Mouse (Mus musculus): ENCODE measurements at regions not wholly inside any gene's neighbourhood (a gene's known extent, or its start where the extent isn't known, plus 50 kb on each side); places are given as distances from the start of the nearest gene placed in this dataset.

DNA sequence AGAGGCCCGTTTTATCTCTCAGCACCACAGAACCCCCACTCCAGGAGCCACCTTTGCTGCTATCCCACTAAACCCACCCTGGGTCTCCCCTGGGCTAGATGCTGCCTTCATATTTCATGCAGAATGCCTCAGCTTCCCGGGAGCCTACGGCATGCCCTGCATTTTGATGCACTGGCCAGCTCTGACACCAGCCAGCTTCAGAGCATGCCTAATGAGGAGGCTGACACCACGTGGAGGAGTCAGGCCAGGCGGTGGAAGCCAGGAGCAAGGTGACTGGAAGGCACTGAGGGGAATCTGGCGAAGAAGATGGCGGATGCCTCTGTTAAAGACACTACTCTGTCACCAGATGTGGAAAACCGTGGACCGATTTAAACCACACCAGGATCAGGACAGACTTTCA lies 567.2 kb downstream of the Ccdc171 start:
- ATAC-seq (replicated peaks; ENCODE audit: low read depth, poor library complexity, severe bottlenecking), result no peak

DNA sequence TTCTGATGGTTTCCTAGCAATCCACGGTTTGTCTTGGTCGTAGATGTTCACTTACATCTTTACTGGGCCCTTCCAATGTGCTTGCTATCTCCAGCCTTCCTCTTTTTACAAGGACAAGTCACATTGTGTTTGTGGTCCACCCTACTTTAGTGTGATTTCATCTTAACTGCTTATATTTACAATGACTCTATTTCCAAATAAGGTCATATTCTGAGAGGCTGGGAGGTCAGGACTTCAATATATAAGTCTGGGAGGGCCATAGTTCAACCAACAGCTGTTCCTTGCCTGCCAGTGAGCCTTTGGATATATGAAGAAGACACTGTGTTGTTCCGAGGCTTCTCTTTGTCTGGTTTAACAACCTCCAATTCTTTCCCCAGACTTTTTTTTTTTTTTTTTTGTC lies 569.9 kb downstream of the Ccdc171 start:
- no peak for ATAC-seq (replicated peaks; ENCODE audit: low read depth, poor library complexity, severe bottlenecking)

DNA sequence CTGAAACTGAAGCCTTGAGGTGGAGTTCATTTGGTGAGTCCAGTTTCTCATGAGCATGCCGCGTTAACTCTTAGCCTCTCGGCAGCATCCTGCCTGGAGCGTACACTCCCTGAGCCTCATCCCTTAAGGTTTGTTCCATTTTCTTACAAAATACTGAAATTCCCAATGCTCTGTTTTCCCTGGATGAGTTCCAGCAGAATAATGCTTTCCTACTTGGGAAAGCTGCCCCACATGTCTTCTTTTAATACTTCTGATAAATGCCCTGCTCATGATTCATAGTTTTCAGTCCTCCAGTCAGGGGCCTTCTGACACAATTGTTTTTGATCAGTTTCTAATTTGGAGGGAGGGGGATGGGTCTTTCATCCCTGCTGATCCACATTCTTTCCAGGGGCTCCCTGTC lies 570.7 kb downstream of the Ccdc171 start:
- no peak for ATAC-seq (replicated peaks; ENCODE audit: low read depth, poor library complexity, severe bottlenecking)

DNA sequence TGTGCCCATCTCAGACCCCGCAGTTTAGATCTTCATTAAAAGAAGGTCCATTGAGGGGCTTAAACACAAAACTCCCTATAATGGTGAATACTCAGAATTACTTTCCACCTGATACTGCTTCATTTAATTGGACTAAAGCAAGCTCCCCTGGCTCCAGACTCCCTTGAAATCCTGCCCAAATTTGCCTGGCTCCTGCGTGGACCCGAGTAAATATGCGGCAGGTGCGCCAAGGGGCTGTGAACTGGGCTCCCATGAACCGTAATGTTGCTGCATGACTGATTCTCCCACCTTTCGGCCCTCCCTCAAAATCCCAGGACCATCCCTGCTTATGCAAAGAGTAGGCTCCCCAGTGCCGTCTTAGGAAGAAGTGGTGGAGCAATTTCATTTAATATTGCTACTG lies 573.7 kb downstream of the Ccdc171 start:
- no peak for ATAC-seq (replicated peaks; ENCODE audit: low read depth, poor library complexity, severe bottlenecking)

DNA sequence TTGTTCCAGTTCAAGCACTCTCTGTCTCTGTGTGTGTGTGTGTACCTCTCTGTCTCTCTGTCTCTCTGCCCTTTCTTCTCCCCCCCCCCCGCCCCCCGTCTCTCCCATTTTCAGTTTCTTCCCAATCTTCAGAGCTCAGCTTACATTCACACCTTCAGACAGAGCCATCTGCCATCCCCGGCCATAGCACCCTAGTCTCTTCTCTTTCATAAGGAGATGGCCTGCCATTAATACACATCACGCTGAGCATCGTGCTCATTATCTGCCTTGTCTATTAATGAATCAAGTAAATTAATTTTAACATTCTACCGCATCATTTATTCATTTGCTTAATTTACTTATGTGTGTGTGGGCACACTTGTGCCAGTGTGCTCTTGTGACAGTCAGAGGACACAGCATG lies 573.2 kb downstream of the Bnc2 start:
- ATAC-seq (replicated peaks; ENCODE audit: low read depth, poor library complexity, severe bottlenecking), result no peak

DNA sequence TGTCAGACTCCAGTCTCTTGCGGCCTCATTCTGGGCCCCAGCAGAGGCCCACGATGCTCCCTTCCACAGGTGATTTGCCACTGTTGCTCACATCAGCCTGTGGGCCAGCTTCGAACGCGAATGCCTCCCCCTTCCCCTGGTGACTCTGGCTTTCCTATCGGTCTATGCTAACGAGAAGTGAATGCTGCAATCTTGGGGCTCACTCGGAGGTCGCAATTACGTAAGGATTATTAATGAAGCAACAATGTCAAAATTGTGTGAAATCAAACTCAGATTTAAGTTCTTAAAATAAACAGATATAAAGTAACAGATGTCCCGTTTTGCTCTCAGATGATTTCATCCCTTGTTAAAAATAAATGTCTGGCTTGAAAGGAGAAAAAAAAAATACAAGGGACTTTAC lies 572.3 kb downstream of the Bnc2 start:
- ATAC-seq (replicated peaks; ENCODE audit: low read depth, poor library complexity, severe bottlenecking), result no peak

DNA sequence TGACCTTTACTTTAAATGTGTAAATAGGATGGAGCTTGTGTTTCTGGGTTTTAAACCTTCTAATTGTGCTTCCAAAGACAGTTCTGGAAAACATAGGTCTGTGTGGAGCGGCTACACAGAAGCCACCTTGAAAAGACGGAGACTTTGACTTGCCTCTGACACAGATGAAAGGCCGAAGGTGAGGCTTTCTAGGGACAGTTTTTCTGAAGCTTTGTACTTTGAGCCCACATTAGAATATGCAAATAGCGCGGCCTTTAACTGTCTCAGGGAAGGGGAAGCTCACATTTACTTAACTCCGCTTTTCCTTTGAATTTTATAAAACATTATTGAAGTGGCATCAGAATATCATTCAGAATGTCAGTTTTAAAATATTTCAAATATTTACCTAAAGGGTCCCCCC lies 566.5 kb downstream of the Bnc2 start:
- no peak for ATAC-seq (replicated peaks; ENCODE audit: low read depth, poor library complexity, severe bottlenecking)

DNA sequence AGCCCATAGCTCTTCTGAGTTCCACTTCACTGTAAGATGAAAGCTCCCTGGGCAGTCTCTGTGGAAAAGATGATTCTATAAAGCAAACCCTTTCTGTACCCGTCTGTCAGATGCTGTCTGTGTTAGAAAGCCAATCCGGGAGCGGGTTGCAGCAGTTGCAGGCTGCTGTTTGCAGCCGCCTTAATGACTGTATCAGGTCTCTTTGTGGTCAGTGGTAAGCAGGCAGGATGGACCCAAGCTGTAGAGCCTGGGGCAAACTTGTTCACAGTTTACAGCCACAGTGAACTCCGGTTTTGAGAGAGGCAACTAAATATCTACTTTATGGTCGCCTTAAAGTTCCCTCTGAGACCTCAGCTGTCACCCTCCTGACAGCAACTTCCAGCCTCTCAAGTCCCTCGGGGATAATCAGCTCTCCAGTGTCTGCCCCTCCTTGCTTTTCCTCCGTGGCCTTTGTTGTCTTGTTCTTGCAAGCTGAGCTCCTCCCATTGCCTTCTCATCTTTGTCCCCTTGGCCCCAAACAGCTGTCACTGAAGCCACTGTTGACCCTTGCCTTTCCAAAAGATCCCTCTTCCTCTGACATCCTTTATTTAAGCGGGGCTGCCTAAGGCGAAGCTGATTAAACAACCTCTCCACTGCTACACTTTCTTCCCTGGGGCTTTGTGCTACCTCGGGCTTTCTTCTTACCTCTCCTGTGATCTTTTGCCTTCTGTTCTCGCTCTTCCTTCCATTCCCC lies 565.1 kb downstream of the Bnc2 start:
- ATAC-seq (replicated peaks; ENCODE audit: low read depth, poor library complexity, severe bottlenecking), result 0 out of 2 replicates have a peak, but pooled peaks have one; percentile 29

DNA sequence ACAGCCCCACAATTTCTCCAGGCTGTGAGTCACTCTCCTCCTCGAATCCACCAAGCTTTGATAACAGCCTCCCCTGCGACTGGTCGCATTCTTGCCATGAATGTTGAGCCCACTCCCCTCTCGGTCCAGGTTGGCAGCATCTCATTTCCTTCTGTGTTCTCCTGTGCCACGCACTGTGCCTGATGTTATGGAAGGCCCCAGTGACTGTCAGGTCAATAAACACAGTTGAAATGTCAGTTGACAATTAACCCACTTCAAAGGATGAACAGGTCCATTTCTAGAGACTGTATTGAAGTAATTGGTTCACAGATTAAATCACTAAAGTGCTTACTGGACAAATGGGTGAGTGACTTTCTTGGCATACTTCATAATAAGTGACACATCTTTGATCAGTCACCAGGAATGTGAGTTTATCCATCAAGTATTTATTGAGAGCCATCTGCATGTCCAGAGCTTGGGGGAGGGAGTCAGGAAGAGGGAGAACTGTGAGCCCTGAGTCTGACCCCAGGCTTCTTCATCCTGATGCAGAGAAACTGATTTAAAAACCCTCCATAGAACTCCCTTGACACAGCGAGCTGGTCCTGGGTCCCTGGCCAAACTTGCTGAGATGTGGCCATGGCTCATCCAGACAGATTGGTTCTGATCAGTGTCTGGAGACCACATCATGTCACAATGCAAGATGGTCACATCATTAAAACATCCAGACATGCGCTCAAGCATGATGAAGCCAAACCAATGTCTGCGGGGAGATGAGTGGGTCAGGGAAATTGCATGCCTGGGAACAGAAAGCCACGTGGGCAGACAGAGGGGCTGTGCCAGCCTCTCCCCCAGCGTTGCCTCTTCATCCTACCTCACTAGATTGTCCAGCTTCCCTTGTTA lies 560.7 kb downstream of the Bnc2 start:
- no peak for ATAC-seq (replicated peaks; ENCODE audit: low read depth, poor library complexity, severe bottlenecking)

DNA sequence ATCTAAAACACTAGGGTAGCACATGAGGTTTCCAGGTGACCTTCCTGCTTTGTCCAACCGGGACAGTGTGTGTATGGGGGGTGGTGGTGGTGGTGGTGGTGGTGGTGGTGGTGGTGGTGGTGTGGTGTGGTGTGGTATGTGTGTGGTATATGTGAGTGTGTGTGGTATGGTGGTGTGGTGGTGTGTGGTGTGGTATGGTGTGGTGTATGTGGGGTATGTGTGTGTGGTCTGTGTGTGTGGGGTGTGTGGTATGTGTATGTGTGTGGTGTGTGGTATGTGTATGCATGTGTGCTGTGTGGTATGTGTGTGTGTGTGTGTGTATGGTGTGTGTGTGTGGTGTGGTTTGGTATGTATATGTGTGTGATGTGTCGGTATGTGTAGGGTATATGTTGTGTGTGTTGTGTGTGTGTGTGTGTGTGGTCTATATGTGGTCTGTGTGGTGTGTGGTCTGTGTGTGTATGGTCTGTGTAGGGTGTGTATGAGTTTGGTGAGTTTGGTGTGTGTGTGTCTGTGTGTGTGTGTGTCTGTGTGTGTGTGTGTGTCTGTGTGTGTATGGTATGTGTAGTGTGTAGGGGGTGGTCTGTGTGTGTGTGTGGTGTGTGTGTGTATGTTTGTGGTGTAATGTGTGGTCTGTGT lies 556.7 kb downstream of the Bnc2 start:
- ATAC-seq (replicated peaks; ENCODE audit: low read depth, poor library complexity, severe bottlenecking), result no peak

DNA sequence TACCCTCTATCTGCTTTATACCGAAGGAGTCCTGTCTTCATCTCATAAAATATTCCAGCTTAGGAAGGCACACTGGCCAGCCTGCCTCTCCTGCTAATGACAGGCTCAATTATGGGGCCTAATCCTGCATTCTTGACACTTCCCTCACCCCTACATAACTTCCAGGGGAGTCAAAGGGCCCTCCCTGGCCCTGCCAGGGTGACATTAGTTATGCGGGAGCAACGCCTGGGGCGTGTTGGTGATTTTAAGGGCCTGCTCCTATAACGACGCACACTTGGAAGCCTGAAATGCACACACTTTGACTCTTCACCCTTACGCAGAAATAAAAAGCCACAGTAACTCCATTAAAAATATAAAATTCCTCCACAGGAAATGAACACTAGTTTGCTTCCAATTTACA lies 555.5 kb downstream of the Bnc2 start:
- ATAC-seq (replicated peaks; ENCODE audit: low read depth, poor library complexity, severe bottlenecking), result no peak

DNA sequence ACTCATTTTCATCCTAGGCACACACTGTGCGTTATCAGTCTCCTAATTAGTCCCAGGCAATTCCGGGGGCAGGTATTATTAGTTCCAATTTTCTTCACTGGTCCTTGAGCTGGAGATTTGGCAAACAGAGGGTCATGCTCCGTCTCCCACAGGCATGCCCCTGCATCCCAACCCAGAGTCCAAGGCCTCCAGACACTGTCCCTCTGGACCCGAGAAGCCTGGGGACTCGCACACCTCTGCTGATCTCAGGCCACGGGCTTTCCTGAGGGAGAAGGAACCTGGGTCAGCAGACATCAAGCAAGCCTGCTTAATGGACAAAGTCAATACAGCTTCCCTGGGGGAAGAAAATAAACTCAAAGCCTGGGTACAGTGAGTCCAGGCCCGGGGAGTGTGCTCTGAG lies 554.7 kb downstream of the Bnc2 start:
- ATAC-seq (replicated peaks; ENCODE audit: low read depth, poor library complexity, severe bottlenecking), result no peak

DNA sequence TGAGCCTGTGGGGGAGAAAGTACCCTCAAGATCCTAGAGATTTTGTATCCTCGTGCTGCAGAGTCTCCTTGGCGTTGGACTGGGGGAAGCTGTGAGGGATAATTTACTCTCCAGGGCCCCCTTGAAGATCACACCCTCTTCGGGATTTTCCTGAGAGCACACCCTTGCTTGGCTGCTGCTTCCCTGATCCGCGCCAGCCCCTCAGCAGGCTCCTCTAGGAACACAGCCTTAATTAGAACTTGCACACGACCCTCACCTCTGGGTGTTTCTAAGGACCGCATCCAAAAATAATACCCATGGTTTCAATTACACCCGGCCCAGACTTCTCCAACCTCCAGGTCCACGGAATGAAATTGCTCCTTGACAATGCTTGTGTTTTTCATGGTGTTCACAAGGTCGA lies 553.6 kb downstream of the Bnc2 start:
- no peak for ATAC-seq (replicated peaks; ENCODE audit: low read depth, poor library complexity, severe bottlenecking)

DNA sequence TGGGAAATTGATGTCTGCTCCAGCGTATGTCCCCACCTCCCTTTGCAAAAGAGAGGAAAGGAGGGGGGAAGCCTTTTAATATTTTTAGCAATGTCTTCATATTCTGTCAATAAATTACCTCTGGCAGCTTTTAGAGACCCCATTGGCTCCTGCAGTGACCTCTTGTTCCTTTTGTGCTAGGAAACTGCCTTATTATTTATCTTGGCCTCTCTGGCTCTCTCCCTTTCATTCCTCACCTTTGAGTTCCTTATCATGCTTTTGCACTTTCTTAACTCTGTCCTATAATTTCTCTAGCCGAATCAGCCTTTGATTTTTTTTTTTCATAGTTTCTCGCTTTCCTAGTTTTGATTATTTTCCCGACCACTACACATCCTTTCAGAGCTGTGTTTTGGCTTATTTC lies 548.7 kb downstream of the Bnc2 start:
- ATAC-seq (replicated peaks; ENCODE audit: low read depth, poor library complexity, severe bottlenecking), result no peak

DNA sequence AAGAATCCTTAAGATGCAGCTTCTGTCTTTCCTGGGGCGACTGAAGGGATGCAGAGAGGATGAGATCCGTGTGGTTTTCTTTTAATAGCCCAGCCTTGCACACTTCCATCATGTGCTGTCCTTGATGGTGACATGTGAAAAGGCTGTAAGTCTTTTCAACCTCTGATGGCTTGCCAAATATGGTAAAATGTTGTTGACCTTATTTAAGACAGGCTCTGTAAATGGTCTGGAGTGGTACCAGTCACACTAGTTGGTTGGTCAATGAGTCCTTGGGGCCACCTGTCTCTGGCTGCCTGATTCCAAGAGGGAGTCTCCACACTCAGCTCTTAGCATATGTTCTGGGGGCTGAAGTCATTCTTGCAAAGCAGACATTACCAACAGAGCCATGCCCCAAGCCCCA lies 547.7 kb downstream of the Bnc2 start:
- ATAC-seq (replicated peaks; ENCODE audit: low read depth, poor library complexity, severe bottlenecking), result no peak

DNA sequence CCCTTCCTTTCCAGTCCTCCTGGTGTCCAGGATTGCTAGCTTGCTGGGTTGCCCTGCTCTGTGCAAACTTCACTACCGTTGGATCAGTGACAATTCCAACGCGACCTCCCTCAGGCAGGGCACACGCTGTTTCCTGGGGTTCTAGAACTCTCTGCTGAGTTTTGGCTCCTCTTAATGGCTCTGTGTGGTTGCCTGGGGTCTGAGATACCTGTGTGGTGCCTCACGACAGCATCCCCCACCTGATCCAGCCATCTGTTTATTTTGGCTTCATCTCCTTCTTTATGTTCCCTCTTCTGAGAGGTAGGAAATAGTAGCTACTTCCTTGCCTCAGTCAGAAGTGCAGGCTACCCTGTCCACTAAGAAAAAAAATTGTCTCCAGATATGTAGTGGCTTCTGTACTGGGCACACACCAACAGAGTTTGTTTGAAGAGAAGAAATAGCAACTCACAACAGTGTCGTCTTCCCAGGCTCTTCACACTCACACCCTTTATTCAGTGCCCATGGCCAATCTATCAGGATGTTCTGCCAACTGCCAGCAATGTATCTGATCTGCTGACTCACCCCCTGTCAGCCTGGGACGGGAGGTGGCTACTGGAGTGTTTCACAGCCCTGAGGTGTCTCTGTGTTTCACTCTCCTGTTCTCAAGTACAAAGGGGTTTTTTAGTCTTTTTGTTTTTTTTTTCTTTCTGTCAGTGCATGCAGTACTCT lies 544.1 kb downstream of the Bnc2 start:
- ATAC-seq (replicated peaks; ENCODE audit: low read depth, poor library complexity, severe bottlenecking), result peak; percentile 90

DNA sequence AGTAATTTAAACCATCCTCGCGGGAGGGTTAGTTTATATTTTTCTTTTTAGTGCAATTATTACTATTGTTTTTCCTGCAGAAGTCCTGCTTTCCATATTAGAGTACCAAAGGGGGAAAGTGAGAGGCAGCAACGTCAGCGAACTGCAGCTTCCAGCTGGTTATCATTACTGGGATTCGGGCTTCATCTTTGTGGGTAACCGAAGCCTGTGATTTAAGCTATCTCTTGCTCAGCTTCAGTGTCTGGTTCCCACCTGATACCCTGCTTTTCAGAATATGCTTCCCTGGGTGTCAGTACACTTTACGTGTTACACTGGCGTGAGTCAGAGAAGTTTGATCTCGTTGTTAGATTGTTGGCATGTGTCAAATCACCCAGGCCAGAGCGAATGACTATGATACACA lies 539.3 kb downstream of the Bnc2 start:
- ATAC-seq (replicated peaks; ENCODE audit: low read depth, poor library complexity, severe bottlenecking), result no peak

DNA sequence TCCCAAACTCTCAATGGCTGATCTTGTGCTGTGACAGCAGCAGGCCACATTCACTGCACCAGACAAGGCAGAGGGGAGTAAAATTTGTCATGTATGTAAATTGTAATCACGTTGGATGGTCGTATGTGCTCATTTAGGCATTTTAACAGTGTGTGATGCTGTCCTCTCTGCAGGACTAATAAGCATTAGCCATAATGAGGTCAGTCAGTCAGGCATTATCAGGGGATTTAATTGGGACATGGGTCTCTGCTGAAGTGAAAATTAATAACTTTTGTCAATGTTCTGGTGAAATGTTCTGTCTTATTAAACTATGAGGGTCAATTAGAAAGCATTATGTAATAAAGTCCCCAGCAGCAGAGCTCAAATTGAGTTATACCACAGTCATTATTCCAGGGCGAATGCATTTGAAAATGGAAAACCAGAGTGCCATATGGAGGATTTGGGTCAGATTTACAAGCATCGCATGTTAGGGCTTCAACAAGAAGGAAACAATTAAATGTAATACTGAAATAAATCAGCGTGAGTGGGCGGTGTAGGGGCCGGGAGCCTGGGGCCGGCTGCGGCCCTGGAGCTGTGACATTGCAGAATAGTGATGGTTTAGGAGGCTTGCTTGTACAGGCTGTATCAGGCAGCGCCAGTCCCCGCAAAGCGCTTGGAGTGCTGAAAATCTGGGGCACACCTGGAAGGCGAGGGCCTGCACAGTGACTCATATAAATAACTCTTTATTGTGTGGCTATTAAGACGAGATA lies 537.7 kb downstream of the Bnc2 start:
- no peak for ATAC-seq (replicated peaks; ENCODE audit: low read depth, poor library complexity, severe bottlenecking)

DNA sequence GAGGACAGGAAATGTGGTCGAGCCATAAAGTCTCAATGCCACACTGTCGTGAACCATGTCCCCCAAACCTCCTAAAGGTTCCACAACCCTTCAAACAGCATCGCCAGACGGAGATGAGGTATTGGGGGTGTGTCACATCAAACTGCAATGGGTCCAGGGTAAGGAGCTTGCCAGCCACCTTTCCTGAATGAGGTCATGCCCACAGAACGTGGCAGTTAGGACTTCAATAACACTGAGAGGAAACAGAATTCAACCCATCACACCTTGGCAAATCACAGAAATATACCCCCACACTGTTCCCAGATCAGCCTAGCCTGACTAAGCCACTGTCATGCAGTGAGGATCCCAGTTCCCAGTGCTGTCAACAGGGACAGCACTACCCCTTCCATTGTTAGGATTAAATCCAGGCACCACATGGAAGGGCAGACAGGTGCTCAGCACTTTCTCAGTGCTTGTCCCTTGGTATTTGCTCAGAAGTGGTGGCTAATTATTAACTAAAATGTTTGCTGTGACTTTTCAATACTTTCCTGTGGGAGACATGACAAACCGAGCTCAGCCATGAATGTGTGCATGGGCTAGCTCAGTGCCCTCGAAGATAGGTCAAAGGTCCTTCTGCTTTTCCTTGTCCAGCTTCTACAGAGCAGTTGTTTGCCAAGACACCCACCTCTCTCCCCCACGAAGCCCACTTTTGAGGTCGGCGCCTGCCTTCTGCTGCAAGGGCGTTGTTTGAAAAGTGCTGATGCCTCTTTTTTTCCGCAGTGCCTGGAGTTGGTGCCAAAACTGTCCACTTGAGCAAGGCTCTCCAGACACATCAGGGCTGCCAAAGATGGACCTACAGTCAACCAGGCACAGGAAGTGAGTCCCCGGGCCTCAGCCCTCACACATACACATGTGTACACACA lies 525.7 kb downstream of the Bnc2 start:
- ATAC-seq (replicated peaks; ENCODE audit: low read depth, poor library complexity, severe bottlenecking), result 0 out of 2 replicates have a peak, but pooled peaks have one; percentile 42

Measured in common myeloid progenitor, adult 5-6 weeks (primary cell).